Mouse (Mus musculus) liver, embryonic 15.5 days (tissue): ENCODE data around the gene Lysmd4. TPM values are rescaled to one million over a fixed set of nuclear protein-coding genes. Genes with fewer than 3 reads are reported as not detected.

Experiments used
- ATAC-seq: fragments of 200-750 bp; cut with Nextera tagmentation; 2 replicates; pipeline ENCODE4 v1.8.0; 2017; ENCODE audit warnings: moderate number of reproducible peaks, mild to moderate bottlenecking, moderate library complexity; ENCODE audit not compliant: insufficient read depth
- H3K27ac ChIP-seq: fragments of 300-500 bp; sonication (generic); replicated peaks from 2 replicates; pipeline ENCODE4 v1.5.1; 2015; ENCODE audit warnings: mild to moderate bottlenecking, inconsistent platforms
- H3K27me3 ChIP-seq: fragments of 300-500 bp; sonication (generic); 2 replicates; pipeline ENCODE4 v1.6.1; 2015; ENCODE audit warnings: mild to moderate bottlenecking, inconsistent platforms
- H3K36me3 ChIP-seq: fragments of 300-500 bp; sonication (generic); replicated peaks from 2 replicates; pipeline ENCODE4 v1.6.1; 2015; ENCODE audit warnings: moderate library complexity, mild to moderate bottlenecking, inconsistent platforms
- H3K4me1 ChIP-seq: fragments of 300-500 bp; sonication (generic); replicated peaks from 2 replicates; pipeline ENCODE4 v1.6.1; 2015; ENCODE audit warnings: inconsistent platforms
- H3K4me2 ChIP-seq: fragments of 300-500 bp; sonication (generic); 2 replicates; pipeline ENCODE4 v1.6.1; 2015; ENCODE audit warnings: moderate library complexity, mild to moderate bottlenecking, inconsistent platforms
- H3K4me3 ChIP-seq: fragments of 300-500 bp; sonication (generic); replicated peaks from 2 replicates; pipeline ENCODE4 v1.5.1; 2015; ENCODE audit warnings: mild to moderate bottlenecking, inconsistent platforms
- H3K9ac ChIP-seq: fragments of 300-500 bp; sonication (generic); 2 replicates; pipeline ENCODE4 v1.6.1; 2015; ENCODE audit warnings: moderate library complexity, mild to moderate bottlenecking, inconsistent platforms
- H3K9me3 ChIP-seq: fragments of 300-500 bp; sonication (generic); replicated peaks from 2 replicates; pipeline ENCODE4 v1.6.1; 2016; ENCODE audit warnings: inconsistent platforms
- WGBS: fragments of 180-500 bp; shearing (Covaris S2); methylation state at CpG from one replicate; pipeline ENCODE4 v1.1.7; 2015; ENCODE audit warnings: mixed read lengths; ENCODE audit not compliant: insufficient replicate concordance; 5-methylcytosine and 5-hydroxymethylcytosine counted together
- polyA plus RNA-seq: library from polyadenylated mRNA; unstranded; fragments of >200 nt; fragmentation: Nextera tagmentation; extraction: Ambion mirVana; gene quantifications from 2 replicates; pipeline ENCODE4 v1.2.1, GENCODE M21; 2015

Gene Lysmd4
- polyA plus RNA-seq, 1 experiment from 2014 or later: 3.2 TPM

DNA sequence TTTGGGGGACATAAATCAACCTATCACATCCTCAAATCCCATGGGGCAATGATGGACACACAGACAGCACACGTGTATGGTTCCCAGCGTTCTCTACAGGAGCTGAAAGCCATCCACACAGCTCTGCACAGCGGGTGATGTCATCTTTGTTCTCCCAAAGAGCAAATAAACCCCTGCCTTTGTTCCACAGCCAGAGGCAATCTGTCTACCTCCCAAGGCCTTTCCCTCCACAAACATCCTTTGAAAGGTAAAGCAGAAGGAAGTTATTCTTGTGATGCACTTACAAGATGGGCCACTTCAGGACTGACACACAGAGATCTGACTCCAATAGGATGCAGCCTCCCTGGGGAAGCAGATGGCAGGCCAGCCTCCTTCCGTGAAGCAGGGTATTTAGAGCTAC, 10.4 kb upstream of the Lysmd4 start:
- H3K27ac ChIP-seq: no peak overlapping the region
- H3K4me2 ChIP-seq: no peak overlapping the region
- no peaks in the 10 kb centered on the region for H3K27me3 ChIP-seq
- H3K4me1 ChIP-seq: peaks cover 22% of the 10 kb centered on the region
- H3K4me3 ChIP-seq: no peak overlapping the region
- ATAC-seq: no peak
- H3K36me3 ChIP-seq: no peaks in the 10 kb centered on the region
- 48% methylated on average over 4 of the region's 4 CpGs for WGBS
- H3K9ac ChIP-seq: no peak overlapping the region
- H3K9me3 ChIP-seq: no peaks in the 10 kb centered on the region

DNA sequence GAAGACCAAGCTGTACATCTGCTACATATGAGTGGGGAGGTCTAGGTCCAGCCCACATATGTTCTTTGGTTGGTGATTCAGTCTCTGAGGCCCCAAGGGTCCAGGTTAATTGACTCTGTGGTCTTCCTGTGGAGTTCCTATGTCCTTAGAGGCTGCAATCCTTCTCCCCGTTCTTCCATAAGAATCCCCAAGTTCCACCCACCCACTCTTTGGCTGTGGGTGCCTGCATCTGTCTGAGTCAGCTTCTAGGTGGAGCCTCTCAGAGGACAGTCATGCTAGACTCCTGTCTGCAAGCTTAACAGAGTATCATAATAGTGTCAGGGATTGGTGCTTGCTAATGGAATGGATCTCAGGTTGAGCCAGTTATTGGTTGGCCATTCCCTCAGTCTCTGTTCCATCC, 8.8 kb upstream of the Lysmd4 start:
- no peaks in the 10 kb centered on the region for H3K27me3 ChIP-seq
- no peaks in the 10 kb centered on the region for H3K36me3 ChIP-seq
- no peak overlapping the region for H3K4me3 ChIP-seq
- no peak overlapping the region for H3K9ac ChIP-seq
- no peak overlapping the region for H3K4me2 ChIP-seq
- peaks cover 23% of the 10 kb centered on the region for H3K4me1 ChIP-seq
- H3K9me3 ChIP-seq: no peaks in the 10 kb centered on the region
- ATAC-seq: no peak
- no peak overlapping the region for H3K27ac ChIP-seq
- 53% methylated on average over 1 of the region's 1 CpGs for WGBS

DNA sequence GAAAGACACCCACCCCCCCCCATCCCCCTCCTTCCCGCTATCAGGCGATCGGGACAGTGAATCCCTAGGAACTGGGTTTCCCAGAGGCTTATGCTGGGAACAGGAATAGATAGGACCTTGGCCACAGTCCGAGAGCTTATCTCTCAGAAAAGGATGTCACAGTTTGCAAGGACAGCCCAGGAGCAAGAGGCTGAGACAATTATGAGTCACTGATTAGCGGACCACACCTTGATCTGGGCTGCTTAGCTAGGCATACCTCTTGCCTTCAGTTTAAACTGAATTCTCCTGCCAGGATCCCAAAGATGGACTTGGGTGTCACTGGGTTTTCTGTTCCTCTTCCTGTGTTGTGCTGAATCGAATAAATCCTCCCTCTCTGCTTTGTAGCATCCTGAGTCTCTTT, 6.0 kb upstream of the Lysmd4 start:
- Histone ChIP-seq H3K36me3 (no peaks in the 10 kb centered on the region), H3K27ac (no peak overlapping the region), H3K4me2 (no peak overlapping the region), H3K4me3 (no peak overlapping the region), H3K9ac (no peak overlapping the region), H3K27me3 (no peaks in the 10 kb centered on the region), H3K9me3 (no peaks in the 10 kb centered on the region), H3K4me1 (peaks cover 9% of the 10 kb centered on the region)
- no peak for ATAC-seq
- WGBS: 54% methylated on average over 6 of the region's 6 CpGs

DNA sequence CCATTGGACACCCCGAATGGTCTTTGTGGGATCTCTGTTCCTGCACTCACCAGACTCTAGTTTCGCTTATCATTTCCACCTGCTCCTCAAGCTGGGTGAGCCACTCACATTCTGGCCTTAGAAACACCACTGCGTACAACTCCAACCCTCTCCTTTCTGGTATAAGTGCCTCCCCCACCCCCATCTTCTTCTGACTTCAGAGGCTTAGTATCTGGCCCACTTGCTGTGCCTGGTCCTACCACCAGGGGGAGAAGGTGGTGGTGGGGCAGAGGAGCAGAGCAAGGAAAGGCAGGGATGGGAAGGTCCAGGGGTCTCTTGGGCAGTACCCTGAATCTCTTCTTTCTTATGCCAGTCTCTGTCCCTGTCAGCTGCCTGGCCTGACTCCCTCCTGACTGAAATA, 5.3 kb upstream of the Lysmd4 start:
- WGBS: 62% methylated on average over 3 of the region's 3 CpGs
- H3K27ac ChIP-seq: no peak overlapping the region
- no peak for ATAC-seq

DNA sequence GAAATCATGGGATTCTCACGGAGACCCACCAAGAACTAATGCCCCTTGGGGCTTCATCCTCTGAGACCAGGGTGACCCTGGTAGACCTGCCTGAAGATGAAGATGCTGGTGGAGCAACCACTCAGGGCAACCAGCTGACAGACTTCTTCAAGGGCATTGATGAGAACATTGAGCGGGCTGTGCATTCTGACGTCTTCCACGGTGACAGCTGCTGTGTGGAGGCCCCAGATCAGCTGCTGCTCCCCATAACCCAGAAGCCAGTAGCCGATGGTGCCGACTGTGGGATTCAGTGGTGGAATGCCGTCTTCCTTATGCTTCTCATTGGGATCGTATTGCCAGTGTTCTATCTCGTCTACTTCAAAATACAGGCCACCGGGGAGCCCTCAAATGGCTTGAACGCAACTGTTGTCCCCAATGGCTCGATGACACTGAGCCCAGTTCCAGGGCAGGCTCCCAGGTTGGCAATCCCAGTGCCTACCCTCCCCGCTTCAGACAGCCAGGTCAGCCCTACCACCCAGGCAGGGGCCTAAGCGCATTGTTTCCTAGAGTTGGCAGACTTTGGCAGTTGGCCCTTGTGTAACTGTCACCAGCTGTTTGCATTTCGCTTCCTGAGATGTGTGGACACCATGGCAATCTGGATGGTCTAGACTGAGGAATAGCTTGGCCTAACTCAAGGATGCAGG, 3.7 kb downstream of the Lysmd4 start:
- Histone ChIP-seq H3K4me3 (no peak overlapping the region), H3K9me3 (no peaks in the 10 kb centered on the region), H3K9ac (no peak overlapping the region), H3K27me3 (no peaks in the 10 kb centered on the region), H3K36me3 (peaks cover 15% of the 10 kb centered on the region), H3K27ac (no peak overlapping the region), H3K4me1 (peaks cover 25% of the 10 kb centered on the region), H3K4me2 (no peak overlapping the region)
- ATAC-seq: no peak
- 81% methylated on average over 15 of the region's 15 CpGs for WGBS

More for the DNA sequence above, 5.3 kb upstream of the Lysmd4 start:
- Histone ChIP-seq H3K9ac (no peak overlapping the region), H3K36me3 (no peaks in the 10 kb centered on the region), H3K9me3 (no peaks in the 10 kb centered on the region), H3K4me1 (peaks cover 14% of the 10 kb centered on the region), H3K27me3 (no peaks in the 10 kb centered on the region), H3K4me3 (no peak overlapping the region), H3K4me2 (no peak overlapping the region)

DNA sequence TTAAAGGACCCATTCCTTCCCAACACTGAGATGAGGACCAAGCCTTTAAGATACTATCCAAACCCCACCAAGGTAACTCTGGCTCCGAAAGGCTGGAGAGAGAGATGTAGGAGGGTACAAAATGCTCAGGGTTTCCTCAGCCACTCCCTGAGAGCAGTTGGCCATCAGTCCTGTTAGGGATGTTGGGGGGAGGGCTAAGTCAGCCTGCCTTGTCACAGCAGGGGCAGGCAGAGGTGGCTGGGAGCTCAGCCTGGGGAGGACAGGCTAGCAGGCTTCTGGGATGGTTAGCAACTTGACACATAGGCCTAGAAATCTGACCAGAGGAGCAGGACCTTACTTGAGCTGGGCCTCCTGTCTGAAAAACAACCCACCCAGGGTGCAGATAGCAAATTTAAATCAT, 5.2 kb downstream of the Lysmd4 start:
- Histone ChIP-seq H3K36me3 (peaks cover 25% of the 10 kb centered on the region), H3K4me1 (peaks cover 16% of the 10 kb centered on the region), H3K4me3 (no peak overlapping the region), H3K27me3 (no peaks in the 10 kb centered on the region), H3K27ac (no peak overlapping the region), H3K4me2 (no peak overlapping the region), H3K9me3 (no peaks in the 10 kb centered on the region), H3K9ac (no peak overlapping the region)
- WGBS: 52% methylated on average over 1 of the region's 1 CpGs
- ATAC-seq: no peak

DNA sequence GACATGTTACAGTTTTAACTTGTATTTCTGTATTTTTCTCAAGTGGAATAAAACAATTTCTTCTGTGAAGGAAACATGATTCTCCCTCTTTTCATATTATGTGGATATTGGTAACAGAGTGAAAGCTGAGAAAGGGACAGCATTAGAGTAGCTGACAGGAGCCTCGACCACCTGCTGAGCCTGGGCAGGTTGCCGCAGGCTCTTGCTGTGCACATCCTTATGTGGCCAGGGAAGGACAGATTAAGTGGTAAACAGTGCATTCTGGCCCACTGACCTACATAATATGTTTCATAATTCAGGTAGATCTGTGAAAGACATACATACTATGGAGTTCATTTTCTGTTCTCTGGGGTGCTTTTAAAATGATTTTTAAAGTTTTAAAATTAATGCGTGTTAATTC, 6.0 kb downstream of the Lysmd4 start:
- no peak for ATAC-seq
- 70% methylated on average over 3 of the region's 3 CpGs for WGBS
- Histone ChIP-seq H3K4me2 (no peak overlapping the region), H3K4me3 (no peak overlapping the region), H3K9me3 (no peaks in the 10 kb centered on the region), H3K36me3 (peaks cover 27% of the 10 kb centered on the region), H3K4me1 (peaks cover 8% of the 10 kb centered on the region; the same call in 1 of the 2 replicates), H3K27ac (no peak overlapping the region), H3K27me3 (no peaks in the 10 kb centered on the region), H3K9ac (no peak overlapping the region)

DNA sequence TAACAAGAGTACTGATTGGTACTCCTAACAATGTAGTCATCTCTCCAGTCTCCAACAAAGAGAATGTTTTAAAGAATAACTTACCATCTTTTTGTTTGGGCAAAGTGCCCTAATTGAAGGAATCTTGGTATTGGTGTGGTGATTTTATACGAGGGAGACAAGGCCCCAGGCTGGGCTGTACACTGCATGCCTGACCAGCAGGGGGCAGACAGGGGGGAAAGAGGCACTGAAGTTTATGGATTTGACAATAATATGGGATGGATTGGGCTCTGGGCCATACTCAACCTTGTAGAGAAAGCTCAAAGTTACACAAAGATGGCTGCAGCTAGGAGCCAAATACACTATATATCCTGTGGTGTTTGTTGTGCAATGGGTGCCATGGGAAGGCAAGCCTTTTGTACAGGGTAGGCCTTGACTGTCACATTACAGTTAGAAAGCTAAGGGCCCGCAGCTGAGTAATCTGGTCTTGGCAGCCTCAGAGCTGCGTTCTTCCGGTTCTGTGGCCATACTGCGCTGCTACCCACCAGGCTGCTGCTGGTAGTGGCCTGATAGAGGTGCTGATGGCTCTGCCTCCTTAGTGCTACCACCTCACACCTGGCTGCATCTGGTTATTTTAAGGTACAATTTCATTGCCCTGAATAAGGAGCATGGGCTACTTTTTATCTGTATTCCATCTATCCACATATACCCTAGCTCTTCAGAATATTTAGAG, 6.7 kb downstream of the Lysmd4 start:
- peaks cover 27% of the 10 kb centered on the region for H3K36me3 ChIP-seq
- H3K4me2 ChIP-seq: no peak overlapping the region
- no peaks in the 10 kb centered on the region for H3K9me3 ChIP-seq
- ATAC-seq: no peak
- no peak overlapping the region for H3K4me3 ChIP-seq
- H3K4me1 ChIP-seq: 0 out of 2 replicates have a peak, but pooled peaks cover 1% of the 10 kb centered on the region
- H3K27ac ChIP-seq: no peak overlapping the region
- 67% methylated on average over 5 of the region's 5 CpGs for WGBS
- H3K9ac ChIP-seq: no peak overlapping the region
- H3K27me3 ChIP-seq: no peaks in the 10 kb centered on the region

DNA sequence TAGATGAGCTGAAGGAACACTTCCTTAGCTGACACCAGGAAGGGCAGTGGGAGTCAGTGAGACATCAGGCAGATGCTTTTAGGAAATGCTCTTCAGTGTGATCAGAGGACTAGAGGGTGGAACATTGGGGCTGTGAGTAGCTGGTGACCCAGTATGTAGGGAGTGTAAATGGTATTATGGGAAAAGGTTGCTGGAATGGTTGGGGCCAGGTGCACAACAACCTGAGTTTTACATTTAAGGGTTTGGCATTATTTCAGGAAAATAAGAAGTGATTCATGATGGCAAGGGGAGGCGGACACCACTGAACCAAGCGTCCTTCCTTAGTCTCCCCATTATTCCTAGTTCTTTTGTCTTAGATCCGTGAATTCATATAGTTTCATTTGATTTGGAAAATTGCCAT, 7.4 kb downstream of the Lysmd4 start:
- Histone ChIP-seq H3K4me2 (no peak overlapping the region), H3K27ac (no peak overlapping the region), H3K9me3 (no peaks in the 10 kb centered on the region), H3K36me3 (peaks cover 33% of the 10 kb centered on the region), H3K4me1 (no peaks in the 10 kb centered on the region), H3K9ac (no peak overlapping the region), H3K27me3 (no peaks in the 10 kb centered on the region), H3K4me3 (no peak overlapping the region)
- 78% methylated on average over 3 of the region's 3 CpGs for WGBS
- ATAC-seq: no peak

DNA sequence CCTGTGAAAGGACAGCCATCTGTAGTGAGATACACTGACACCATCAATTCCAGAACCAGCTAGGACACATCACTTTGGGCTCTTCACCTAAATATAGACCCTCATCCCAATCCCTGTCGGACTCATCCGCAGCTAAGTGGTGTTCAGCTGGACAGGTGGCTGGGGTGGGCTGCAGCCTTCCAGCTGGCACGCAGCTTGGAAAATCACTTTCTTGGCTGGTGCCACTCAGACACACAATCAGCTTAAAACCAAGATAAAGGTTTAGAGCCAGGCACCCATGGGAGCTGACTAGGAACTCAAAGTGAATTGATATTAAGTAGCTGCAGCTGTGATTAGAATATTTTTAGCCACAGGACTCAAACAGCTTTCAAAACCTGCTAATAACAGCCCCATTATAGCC, 7.9 kb downstream of the Lysmd4 start:
- Histone ChIP-seq H3K27ac (no peak overlapping the region), H3K9ac (no peak overlapping the region), H3K27me3 (no peaks in the 10 kb centered on the region), H3K4me1 (no peaks in the 10 kb centered on the region), H3K9me3 (no peaks in the 10 kb centered on the region), H3K4me3 (no peak overlapping the region), H3K4me2 (no peak overlapping the region), H3K36me3 (peaks cover 38% of the 10 kb centered on the region)
- ATAC-seq: no peak
- WGBS: 73% methylated on average over 3 of the region's 3 CpGs

DNA sequence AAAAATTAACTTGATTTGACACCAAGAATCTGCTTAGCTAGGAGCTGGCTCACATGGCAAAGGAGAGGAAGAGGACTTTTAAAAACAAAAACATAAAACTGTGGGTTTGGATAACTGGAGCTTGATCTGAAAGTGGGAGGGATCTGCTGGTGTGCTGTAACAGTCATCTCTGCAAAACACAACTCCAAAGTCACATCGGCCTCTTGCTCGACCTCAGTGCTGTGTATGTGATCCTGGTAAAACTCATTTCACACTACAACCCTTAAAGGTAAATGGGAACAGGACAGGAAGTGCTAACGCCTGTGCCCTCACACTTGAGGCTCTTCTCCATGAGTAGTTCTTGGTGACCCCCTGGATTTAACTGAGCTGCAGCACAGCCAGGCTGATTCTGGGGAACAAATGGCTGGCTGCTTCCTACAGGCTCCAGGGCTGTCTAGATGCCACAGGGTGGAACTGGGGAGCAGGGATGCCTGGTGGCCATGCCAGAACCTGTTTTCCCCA, 8.3 kb downstream of the Lysmd4 start:
- 76% methylated on average over 3 of the region's 3 CpGs for WGBS
- no peak for ATAC-seq
- Histone ChIP-seq H3K9me3 (no peaks in the 10 kb centered on the region), H3K4me1 (no peaks in the 10 kb centered on the region), H3K9ac (no peak overlapping the region), H3K27me3 (no peaks in the 10 kb centered on the region), H3K4me2 (no peak overlapping the region), H3K36me3 (peaks cover 42% of the 10 kb centered on the region), H3K27ac (no peak overlapping the region), H3K4me3 (no peak overlapping the region)
